Mouse (Mus musculus) mature B cell (primary cell): ENCODE results near the gene 2410141K09Rik.
"Not testable (repeated sequence)": the region's sequence is repeated elsewhere in the genome, so short reads cannot be mapped to it uniquely, and the experiment has no call there.

Experiments used
- in situ Hi-C: fragments of 300-500 bp; cut with MboI; formaldehyde crosslinking; loops from 2 replicates; pipeline ENCODE4 v1.14.3; 2019

2410141K09Rik gene

GRCm38 (mm10) chr13:66441018-66441417 is at the start of gene 2410141K09Rik:
Gene 2410141K09Rik, minus strand, starts transcription at chr13:66441118.
- in situ Hi-C loops = not testable (repeated sequence)

GRCm38 (mm10) chr13:66426858-66427257 is 14.1 kb downstream of the 2410141K09Rik start:
- in situ Hi-C loops = not testable (repeated sequence)

- in situ Hi-C loops = not testable (repeated sequence)
Measured at GRCm38 (mm10) chr13:66414962-66415361, 26.0 kb downstream of the 2410141K09Rik start.
